Mouse (Mus musculus): ENCODE measurements around the gene Cuedc1.

- no peak for TF ChIP-seq CTCF (conservative IDR thresholded peaks at IDR 0.05; ENCODE audit: low read length)
- no peak for TF ChIP-seq POU5F1 (IDR thresholded peaks at IDR 0.05; ENCODE audit: borderline replicate concordance, low read length)
These were observed 27.5 kb upstream of the Cuedc1 start for GRCm38 (mm10) chr11:88070392-88070791.

All from E14TG2a.4 (cell line).